In genomic region chr4:132590642-132591041, GRCm38 (mm10) we compare ENCODE assay signal across 20 mouse cellular contexts.
"Had no signal": no experiment of that assay in that cellular context is flagged by ENCODE, and none has a peak within 500 bp of the region (broad histone marks: within the 10 kb centered on the region; RNA-seq: fewer than 3 reads in every experiment).

No protein-coding gene starts in this region.

- H3K9me3 ChIP-seq: intestine, embryonic 15.5 days; kidney, embryonic 15.5 days; limb, embryonic 10.5 days; limb, embryonic 13.5 days; liver, embryonic 13.5 days had no signal

- H3K9ac ChIP-seq: intestine, embryonic 15.5 days; kidney, embryonic 15.5 days; limb, embryonic 13.5 days; liver, embryonic 13.5 days had no signal

- H3K27ac ChIP-seq: intestine, embryonic 15.5 days; kidney, embryonic 15.5 days; left cerebral cortex, adult 2 months; limb, embryonic 10.5 days; limb, embryonic 13.5 days; liver, embryonic 13.5 days; stomach, postnatal 0 days had no signal

- H3K27me3 ChIP-seq: intestine, embryonic 15.5 days; kidney, embryonic 15.5 days; limb, embryonic 13.5 days; liver, embryonic 13.5 days had no signal

- H3K4me2 ChIP-seq: intestine, embryonic 15.5 days; kidney, embryonic 15.5 days; limb, embryonic 13.5 days; liver, embryonic 13.5 days had no signal

- H3K4me3 ChIP-seq: intestine, embryonic 15.5 days; kidney, embryonic 15.5 days; left cerebral cortex, adult 2 months; limb, embryonic 10.5 days; limb, embryonic 13.5 days; liver, embryonic 13.5 days had no signal

- H3K36me3 ChIP-seq: intestine, embryonic 15.5 days; kidney, embryonic 15.5 days; limb, embryonic 10.5 days; limb, embryonic 13.5 days; liver, embryonic 13.5 days had no signal

- ATAC-seq: intestine, embryonic 15.5 days had no signal

- DNase-seq: kidney, adult 11 months; kidney, adult 8-10 months; kidney, postnatal 10 days; kidney, postnatal 36 days; layer of hippocampus, postnatal 36 days; liver, embryonic 13.5 days; lung, adult 2 months; lung, postnatal 14 days; lung, postnatal 4 days; midbrain, embryonic 14.5 days; right cerebral cortex, postnatal 4 days; thymus, adult 2 months; thymus, postnatal 14 days; thymus, postnatal 4 days had no signal

- H3K4me1 ChIP-seq: intestine, embryonic 15.5 days; limb, embryonic 10.5 days; limb, embryonic 13.5 days had no signal
